Mouse (Mus musculus) ovary, postnatal 36 days (tissue): Measurements from ENCODE around the gene Dcps.
"Not testable (repeated sequence)": the region's sequence is repeated elsewhere in the genome, so short reads cannot be mapped to it uniquely, and the experiment has no call there.

ENCODE experiments used
- DNase-seq: peaks from one replicate; pipeline ENCODE4 v3.0.0; 2022; ENCODE audit warnings: low spot score, mixed read lengths

Gene Dcps

DNA sequence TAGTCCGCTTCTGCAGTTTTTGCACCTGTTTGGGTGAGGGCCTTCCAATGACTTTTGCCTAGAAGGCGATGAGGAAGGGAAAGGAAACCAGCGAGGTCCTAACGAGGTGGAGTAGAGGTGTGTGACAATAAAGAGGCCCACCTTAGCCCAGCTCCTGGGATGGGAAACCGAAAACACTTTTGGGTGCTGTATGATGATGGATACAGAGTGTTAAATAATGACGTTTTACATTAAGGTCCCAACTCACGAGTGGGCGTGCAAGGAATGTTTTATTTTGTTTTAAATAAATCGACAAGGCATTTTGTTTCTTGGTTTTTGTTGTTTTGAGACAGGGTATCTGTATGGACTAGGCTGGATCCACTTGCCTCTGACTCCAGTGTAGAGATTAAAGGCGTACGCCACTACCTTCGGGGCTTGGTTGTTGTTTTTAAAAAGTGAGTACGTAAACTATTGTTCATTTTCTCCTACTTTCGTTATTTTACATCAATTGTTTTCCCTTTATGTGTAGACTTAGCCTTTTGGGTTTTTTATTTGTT lies 331 bp upstream of the Dcps start:
- DNase-seq: no peak

DNA sequence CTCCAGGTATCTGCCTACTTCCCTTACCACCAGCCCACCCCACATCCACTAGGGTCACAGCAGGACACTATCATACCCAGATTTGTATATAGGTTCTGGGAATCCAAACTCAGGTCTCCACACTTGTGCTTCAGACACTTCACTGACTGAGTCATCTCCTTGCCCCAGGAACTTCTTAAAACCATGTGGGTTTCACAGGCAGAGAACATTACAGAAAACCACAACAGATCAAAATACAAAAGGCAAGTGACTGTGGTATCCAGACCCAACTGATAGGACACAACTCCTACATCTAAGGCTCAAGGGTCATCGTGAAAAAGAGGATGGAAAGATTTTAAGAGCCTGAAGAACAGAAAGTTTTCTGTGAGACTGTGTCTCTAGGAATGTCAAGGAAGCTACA lies 2.5 kb downstream of the Dcps start:
- DNase-seq: no peak

DNA sequence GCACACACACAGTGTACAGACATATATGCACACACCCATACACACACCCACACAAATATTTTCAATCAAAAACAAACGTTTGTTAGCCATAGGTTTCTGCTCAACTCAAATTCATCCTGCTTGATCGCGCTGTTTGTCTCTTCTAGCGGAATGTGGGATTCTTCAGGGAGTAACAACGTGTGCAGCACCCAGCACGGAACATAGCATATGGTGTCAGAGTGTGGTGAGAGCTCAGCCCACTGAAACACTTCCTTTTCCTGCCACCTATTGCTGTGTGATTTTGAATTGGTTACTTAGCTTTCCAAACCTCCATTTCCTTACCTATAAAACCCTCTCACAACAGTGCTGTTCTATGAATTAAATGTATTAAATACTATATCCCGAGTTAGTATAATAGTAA lies 5.8 kb downstream of the Dcps start:
- no peak for DNase-seq

DNA sequence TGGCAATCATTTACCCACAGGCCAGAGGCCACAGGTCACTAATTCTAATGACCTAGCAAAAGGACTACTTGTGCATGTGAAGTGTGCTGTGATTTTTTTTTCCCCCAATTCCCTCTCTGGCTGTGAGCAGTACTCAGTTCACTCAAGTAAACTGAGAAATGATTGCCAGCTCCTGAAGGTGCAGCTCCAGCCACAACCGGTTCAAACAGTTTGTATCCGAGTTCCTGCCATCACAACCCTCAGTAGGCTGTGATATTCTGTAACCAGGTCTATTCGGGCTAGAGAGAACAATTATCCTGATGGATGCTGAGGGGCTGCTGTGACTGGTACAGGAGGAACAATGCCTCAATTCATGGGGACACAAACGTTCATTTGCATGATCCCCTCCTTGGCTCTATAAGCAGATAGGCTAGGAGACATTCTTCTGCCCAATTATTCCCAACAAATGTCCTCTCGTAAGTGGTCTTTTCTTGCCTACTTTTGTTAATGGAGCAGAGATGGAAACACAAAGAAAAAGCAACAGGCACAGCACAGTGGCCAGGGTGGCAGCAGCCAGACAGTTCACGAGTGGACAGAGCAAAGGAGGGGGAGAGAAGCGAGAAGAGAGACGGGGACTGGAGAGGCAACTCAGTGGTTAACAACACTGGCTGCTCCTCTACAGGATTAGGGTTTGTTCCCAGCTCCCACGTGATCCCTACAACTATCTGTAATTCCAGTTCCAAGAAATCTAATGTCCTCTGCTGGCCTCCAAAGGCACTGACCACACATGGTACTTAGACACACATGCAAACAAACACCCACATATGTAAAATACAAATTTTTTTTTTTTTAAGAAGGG lies 8.8 kb downstream of the Dcps start:
- DNase-seq: no peak

DNA sequence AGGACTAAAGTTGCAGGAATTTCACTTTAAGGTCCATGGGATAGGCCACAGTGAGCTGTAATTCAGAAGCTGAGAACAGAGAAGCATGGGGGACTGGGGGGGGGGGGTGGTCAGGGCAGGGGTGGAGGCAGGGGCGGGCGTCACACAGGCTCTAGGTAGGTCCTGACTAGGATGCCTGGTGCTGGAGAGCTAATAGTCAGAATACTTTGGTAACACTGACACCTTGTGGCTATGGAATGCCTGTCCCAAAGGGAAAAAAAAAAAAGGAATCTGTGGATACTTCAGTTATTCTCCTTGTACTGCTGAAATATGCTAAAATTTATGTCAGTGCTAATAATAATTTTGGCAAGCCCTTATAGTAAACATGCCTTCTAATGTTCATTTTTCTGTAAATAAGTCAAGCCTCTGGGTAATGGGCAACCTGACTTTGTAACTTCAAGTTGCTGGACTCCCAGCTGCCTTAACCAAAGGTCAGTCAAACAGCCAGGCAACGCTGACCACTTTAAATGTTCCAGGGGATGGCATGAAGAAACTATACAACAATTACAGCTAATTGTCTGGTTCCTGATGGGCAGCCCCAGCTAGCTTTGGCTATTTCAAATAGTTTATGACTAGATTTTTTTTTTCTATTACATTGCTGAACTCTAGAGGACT lies 9.6 kb downstream of the Dcps start:
- no peak for DNase-seq

DNA sequence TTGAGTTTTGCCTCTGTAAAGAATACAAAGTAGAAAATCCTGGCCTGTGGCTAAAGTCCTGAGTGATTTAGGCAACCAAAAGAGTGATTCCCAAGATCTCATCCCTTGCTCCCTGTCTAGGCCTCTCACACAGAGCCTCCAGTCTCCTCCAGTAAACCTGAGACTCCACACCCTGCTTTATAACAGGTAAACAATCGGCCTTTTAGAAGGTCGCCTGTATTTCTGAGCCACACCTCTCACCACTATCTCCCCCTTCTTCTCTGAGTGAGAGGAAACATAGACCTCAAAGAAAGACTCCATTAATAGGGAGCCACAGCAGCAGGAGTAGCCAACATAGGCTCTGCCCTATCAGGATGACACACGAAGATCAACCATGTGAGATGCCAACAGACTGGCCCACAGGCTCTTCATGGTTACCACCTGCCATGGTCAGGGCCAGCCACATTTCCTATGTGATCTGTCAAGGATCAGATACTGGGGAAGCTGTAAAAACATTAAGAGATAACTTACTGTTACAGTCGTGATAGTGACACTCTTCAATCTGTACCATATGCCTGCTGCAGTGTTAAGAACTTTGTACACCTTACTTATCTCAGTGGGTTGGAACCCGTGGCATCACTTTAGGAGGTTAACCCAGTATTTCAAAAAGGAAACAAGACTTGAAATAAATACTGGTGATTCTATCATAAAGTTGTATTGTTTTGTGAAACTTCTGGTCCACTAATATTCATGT lies 11.6 kb downstream of the Dcps start:
- no peak for DNase-seq

DNA sequence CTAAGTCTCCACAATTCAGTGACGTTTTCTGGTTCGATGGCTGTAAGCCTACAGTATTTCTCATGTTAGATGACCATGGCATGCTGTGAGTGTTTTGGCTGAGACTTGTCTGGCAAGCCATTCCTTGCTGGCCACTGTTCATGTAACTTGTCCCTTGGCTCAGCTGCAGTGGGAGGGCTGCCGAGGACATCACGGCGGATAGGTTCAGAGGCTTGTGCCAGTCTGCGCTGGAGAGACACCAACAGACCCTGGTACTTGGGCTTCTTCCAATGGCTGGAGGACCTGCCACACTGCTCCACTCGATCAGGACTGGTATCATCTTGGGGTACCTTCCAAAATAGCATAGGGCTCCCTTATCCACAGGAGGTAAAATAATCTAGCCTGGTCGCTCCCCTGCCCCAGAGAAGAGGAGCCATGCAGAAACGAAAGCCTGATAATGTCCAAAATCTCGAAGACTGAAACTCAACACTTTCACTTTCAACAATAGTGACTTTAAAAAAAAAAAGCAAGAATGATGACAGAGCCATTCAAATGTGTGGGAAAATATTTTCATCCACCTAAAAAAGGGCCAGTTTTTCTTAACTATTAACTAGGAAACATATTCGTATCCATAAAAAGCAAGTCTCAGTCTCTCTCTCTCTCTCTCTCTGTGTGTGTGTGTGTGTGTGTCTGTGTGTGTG lies 12.7 kb downstream of the Dcps start:
- peak; percentile 59 for DNase-seq

DNA sequence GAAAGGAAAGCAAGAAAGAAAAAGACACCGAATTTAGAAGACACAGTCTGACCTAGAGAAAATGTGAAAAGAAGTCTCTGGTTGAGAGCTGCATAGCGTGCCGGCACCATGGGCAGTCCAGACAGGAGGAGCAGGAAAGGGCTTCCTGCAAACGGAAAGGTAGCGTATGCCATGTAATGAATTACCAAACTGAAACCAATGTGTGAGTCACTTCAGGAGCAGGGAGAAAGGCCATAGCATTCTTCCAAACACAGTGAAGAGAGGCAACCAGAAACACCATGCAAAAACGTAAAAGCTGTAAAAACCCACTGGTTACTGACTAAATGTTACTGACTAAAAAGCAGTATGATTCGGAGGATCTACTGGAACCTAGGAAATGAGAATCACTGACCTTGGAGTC lies 14.1 kb downstream of the Dcps start:
- DNase-seq: no peak

DNA sequence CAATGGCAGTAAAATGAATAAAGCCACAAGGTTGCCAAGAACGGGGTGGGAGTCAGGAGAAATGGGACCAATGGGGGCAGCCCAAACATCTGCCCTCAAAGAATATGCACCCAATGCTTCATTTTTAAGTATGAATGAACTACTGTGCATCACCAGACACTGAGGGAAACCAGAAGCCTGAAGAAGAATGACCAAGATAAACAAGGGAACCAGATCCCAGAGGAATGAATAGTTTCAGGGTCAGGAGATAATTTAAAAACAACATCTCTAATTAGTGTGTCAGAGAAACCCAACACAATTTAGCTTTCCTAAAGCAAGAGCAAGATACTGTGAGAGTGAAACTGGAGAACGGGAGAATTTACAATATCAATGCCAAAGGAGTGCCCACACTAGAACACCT lies 15.2 kb downstream of the Dcps start:
- no peak for DNase-seq

DNA sequence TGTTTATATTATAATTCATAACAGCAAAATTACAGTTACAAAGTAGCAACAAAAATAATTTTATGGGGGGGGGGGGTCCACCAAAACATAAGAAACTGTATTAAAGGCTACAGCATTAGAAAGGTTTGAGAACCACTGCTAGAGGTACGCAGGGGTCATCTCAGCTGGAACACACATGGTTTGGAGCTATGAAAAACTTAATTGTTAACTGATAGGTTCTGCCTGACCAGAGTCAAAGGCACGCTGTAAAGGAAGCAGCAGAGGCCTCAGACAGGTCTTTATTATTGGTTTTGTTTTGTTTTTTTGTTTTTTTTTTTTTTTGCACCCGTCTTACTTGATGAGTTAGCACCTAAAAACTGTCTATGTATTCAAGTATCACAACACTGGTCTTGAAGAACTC lies 17.4 kb downstream of the Dcps start:
- no peak for DNase-seq

DNA sequence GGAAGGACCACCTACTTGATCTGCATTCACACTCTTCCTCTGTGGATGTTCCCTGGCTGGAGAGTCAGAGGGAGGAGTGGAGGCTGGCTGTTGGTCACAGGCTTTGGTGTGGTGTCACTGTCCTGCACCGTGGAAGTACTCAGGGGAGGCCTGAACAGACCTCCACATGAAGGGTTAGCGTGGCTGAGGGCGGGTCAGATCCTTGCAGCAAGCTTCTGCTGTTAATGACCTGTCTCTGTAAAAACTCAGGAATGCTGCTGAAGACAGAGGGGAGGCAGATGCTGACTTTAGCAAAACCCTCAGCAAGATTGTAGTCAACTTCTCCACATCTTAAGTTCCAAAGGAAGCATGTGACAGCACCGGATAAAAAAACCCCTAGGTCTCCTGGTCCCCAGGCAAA lies 19.0 kb downstream of the Dcps start:
- no peak for DNase-seq

DNA sequence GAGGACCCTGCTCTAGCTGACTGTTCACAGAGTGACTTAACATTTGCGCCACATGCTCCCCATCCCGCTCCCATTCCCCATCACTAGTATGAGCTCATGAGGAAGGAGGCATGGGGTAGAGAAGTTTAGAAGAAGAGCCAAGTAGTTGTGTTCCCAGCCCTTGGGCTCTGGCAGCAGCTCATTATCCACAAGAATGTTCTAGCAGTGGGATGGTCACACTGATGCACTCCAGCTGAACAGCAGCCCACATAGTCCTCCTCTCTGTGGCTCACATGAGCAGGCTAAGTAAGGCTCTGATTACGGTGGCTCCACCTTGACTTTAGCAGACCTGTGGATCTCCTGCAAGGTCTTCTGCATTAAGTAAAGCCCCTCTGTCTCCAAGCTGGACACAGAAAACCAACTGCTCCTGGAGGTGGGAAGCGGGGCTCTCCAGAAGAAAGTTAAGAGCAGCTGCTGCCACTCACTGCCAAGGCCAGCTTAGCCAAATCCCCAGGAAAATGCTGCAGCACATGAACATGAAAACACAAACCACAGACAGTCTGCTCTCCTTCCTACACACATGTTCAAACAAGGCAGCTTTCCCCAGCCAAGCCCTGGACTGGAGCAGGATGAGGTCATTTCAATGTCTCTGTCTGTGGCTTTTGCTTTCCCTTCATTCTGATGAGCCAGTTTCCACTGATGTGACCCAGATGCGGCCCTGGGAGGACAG lies 19.7 kb downstream of the Dcps start:
- DNase-seq: no peak

DNA sequence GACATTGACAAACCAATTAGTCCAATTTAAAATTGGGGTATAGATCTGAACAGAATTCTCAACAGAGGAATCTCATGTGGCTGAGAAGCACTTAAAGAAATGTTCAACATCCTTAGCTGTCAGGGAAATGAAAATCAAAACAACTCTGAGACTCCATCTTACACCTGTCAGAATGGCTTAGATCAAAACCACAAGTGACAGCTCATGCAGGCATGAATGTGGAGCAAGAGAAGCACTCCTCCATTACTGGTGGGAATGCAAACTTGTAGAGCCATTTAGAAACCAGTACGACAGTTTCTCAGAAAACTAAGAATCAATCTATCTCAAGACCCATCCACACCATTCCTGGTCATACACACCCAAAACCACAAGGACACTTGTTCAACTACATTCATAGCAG lies 22.9 kb downstream of the Dcps start:
- no peak for DNase-seq

DNA sequence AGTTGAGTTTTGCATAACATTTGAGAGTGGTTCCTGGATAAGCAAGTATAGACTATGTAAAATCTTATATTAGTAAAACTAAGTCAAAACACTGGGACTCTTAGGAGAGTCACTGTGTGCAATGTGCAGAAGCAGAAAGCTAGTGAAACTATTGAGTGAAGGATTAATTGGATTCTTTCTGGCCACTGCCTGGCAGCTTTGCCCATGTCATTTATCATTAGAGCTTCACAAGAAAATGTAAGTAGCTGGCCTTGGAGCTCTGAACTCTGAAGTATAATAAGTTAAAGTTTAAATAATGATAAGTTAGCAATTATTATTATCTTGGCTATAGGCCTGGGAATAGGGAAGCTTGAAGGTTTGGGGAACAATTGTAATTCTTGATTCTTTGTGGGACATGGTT lies 27.0 kb downstream of the Dcps start:
- DNase-seq: not testable (repeated sequence)

DNA sequence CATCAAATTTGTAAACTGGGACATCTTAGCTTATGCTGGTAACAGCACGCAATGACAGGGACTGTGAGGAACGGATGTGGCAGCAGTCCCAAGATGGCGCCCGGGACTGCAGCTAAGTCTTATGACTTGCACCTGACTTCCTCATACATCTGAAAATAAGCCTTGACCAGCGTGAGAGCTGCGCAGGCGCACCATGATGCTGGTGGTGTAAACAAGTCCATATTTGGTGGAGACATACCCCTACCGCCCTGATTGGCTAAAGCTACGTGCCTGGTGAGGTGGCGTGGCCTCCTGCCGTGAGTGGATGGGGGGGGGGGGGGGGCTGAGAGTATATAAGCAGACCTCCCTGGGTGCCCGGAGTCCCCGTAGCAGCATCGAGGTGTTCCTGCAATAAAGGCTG lies 28.6 kb downstream of the Dcps start:
- DNase-seq: not testable (repeated sequence)

DNA sequence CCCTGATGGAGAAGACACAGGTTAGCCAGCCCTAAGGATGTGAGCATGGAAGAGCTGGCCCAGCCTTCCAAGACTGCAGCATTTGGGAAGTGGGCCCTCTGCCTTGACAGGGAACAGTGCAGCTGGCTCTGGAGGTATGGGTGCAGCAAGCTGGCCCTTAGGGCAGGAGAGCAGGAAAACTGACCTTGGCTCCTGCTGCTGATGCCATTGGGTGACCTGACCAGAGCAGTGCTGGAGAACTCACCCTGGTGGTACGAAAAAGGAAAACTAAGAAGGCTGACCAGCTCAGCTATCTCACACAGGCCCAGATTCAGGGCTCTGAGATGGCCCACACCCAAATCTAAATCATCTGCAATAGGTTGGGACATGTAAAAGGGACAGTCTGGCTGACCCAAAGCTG lies 30.0 kb downstream of the Dcps start:
- no peak for DNase-seq

DNA sequence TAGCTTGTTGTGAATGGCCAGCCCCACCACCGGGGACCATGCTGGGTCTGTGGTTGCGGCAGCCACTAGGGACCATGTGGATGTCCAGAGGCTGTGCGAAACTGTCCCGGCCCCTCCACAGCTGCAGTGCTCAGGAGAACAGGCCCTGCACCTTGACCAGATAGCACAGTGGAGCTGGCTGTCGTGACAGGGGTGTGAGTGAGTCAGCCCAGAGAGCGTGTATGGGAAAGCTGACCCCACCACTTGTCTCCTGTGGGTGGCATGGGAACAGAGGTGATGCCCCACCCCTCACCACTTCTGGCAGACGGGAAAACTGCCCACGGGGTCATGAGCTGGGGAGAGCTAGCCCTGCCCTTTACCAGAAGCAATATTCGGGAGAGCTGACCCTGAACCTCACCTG lies 30.7 kb downstream of the Dcps start:
- no peak for DNase-seq

DNA sequence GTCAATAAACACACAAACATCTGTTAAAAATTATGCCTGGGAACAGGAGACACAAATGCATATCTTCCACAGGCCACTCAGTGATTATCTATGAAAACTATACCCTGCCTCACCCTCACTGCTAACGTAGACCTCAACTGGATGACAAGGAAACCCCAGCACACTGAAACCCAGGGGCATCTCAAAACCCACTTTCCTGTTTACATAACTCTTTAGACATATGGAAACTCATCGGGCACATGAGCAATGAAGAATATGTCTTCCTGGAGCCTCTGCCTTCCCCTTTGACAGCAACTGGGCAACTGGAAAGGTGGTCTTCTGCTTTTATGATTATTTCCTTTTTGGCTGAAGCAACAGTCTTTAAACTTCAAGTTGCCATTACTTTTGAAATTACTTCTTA lies 33.6 kb downstream of the Dcps start:
- no peak for DNase-seq

DNA sequence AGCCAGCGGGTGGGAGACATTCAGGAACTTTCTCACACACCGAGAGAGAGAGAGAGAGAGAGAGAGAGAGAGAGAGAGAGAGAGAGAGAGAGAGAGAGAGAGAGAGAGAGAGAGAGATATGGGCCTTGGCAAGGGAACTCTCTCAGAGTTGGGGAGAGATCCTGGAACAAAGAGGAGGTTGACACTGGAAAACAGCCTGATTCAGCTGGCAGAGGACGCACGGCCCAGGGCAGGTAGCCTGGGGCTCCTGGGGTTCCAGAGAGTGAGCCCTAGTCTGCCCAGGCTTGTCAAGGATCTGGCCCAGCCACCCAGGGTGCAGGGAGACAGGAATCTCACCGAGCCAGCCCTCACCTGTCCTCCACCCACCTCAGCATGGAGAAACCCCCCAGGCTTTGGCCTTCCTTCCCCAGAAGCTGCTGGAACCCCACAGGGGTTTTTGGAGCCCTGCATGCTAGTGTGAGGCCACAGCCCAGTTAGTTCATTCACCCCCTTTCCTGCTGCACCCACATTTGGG lies 36.6 kb downstream of the Dcps start:
- DNase-seq: no peak

DNA sequence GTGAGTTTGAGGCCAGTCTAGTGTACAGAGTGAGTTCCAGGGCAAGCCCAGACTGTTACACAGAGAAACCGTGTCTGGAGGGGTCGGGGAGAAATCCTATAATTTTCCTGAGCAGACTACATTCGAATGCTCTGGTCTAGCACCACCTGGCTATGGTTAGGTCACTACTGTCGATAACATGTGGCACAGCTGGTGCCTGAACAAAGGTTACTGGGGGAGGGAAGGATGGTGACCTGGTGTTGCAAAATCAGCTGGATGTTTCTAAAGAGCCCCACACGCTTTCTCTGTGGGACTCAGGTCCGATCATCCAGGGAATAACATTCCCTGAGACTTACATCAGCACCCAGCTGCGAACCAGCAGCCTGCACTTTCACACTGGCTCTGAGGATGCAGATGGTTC lies 37.8 kb downstream of the Dcps start:
- DNase-seq: no peak

DNA sequence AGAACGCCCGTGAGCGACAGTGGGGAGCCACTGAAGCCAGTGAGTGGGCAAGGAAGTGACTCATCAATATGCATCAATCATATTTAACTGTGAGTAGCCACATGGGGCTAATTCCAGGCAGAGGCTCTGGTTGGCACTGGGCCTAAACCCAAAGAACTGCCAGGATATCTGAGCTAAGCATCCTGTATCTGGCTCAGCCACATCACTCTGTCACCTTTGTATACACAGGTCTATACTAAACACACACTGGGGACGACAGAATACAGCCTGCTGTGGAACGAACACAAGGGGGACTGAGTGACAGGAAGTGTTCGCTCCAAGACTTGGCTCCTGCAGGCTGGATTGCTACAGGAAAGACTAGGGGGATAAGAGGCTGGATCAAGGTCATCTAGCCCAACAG lies 40.3 kb downstream of the Dcps start:
- no peak for DNase-seq
